Mouse (Mus musculus) embryonic facial prominence, embryonic 11.5 days (tissue): ENCODE results near the gene Plekha5. TPM values are rescaled to one million over a fixed set of nuclear protein-coding genes. Genes with fewer than 3 reads are reported as not detected.

ENCODE experiments used
- ATAC-seq: fragments of 200-750 bp; cut with Nextera tagmentation; replicated peaks from 2 replicates; pipeline ENCODE4 v1.8.0; 2017; ENCODE audit warnings: low read depth; ENCODE audit not compliant: insufficient number of reproducible peaks, low FRiP score, low TSS enrichment
- DNase-seq: peaks from one replicate; pipeline ENCODE4 v3.0.0-alpha.2; 2015; ENCODE audit warnings: low spot score
- H3K27ac ChIP-seq: fragments of 300-500 bp; sonication (generic); replicated peaks from 2 replicates; pipeline ENCODE4 v1.5.1; 2014; ENCODE audit warnings: mild to moderate bottlenecking, low read depth, low read length, control low read depth
- H3K27me3 ChIP-seq: fragments of 300-500 bp; sonication (generic); 2 replicates; pipeline ENCODE4 v1.6.1; 2014; ENCODE audit warnings: mild to moderate bottlenecking, low read length, moderate library complexity, mixed read lengths; ENCODE audit not compliant: control insufficient read depth, insufficient read depth
- H3K36me3 ChIP-seq: fragments of 300-500 bp; sonication (generic); replicated peaks from 2 replicates; pipeline ENCODE4 v1.6.1; 2014; ENCODE audit warnings: low read depth, mild to moderate bottlenecking, low read length, moderate library complexity, mixed read lengths; ENCODE audit not compliant: control insufficient read depth, insufficient read depth
- H3K4me1 ChIP-seq: fragments of 300-500 bp; sonication (generic); 2 replicates; pipeline ENCODE4 v1.6.1; 2014; ENCODE audit warnings: low read length, mixed read lengths; ENCODE audit not compliant: control insufficient read depth, insufficient read depth
- H3K4me2 ChIP-seq: fragments of 300-500 bp; sonication (generic); 2 replicates; pipeline ENCODE4 v1.6.1; 2014; ENCODE audit warnings: low read depth, mild to moderate bottlenecking, control low read depth, low read length, moderate library complexity
- H3K4me3 ChIP-seq: fragments of 300-500 bp; sonication (generic); 2 replicates; pipeline ENCODE4 v1.5.1; 2014; ENCODE audit warnings: low read depth, low read length, control low read depth
- H3K9ac ChIP-seq: fragments of 300-500 bp; sonication (generic); replicated peaks from 2 replicates; pipeline ENCODE4 v1.6.1; 2014; ENCODE audit warnings: mild to moderate bottlenecking, control low read depth, low read length
- H3K9me3 ChIP-seq: fragments of 300-500 bp; sonication (generic); replicated peaks from 2 replicates; pipeline ENCODE4 v1.6.1; 2016; ENCODE audit warnings: mild to moderate bottlenecking, low read length, inconsistent platforms, mixed read lengths; ENCODE audit not compliant: control insufficient read depth
- WGBS: fragments of 180-500 bp; shearing (Covaris S2); extraction: QIAGEN DNeasy Blood & Tissue Kit; methylation state at CpG from one replicate; pipeline ENCODE4 v1.1.7; 2014; 5-methylcytosine and 5-hydroxymethylcytosine counted together
- polyA plus RNA-seq: library from polyadenylated mRNA; unstranded; fragments of >200 nt; fragmentation: Nextera tagmentation; extraction: Ambion mirVana; gene quantifications from 2 replicates; pipeline ENCODE4 v1.2.1, GENCODE M21; 2014

Gene Plekha5
- polyA plus RNA-seq, 1 experiment from 2014 or later: 56.2 TPM

- no peaks in the 10 kb centered on the region for H3K9me3 ChIP-seq
- H3K36me3 ChIP-seq: no peaks in the 10 kb centered on the region
- ATAC-seq: no peak
- DNase-seq: no peak
- H3K27ac ChIP-seq: no peak overlapping the region
- 85% methylated on average over 6 of the region's 6 CpGs for WGBS
- H3K9ac ChIP-seq: no peak overlapping the region
- H3K27me3 ChIP-seq: no peaks in the 10 kb centered on the region
- H3K4me2 ChIP-seq: no peak overlapping the region
- peaks cover 2% of the 10 kb centered on the region for H3K4me1 ChIP-seq
- no peak overlapping the region for H3K4me3 ChIP-seq
Measured at GRCm38 (mm10) chr6:140485636-140486035, 61.8 kb downstream of the Plekha5 start.

DNA sequence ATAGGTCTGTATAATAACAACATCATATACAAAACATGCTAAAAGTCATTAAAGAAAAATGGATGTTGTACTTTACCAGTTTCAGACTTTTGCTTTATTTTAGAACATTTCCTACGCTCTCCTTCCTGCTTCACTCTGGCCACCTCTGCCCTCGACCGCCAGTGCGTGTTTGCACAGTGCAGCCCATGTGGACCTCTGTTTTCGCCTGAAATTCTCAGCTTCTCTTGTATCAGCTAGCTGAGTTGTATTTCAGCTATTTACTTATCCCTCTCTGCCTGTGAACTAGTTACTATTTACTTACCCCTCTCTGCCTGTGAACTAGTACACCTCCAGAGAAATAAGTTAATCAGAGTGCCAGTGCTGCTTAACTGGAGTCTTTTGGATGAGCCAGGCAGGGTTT is 62.8 kb downstream of the Plekha5 start:
- no peak overlapping the region for H3K9ac ChIP-seq
- no peaks in the 10 kb centered on the region for H3K9me3 ChIP-seq
- 83% methylated on average over 5 of the region's 5 CpGs for WGBS
- ATAC-seq (no peak), DNase-seq (no peak)
- H3K27me3 ChIP-seq: no peaks in the 10 kb centered on the region
- no peak overlapping the region for H3K4me2 ChIP-seq
- no peak overlapping the region for H3K4me3 ChIP-seq
- peaks cover 2% of the 10 kb centered on the region for H3K4me1 ChIP-seq
- no peaks in the 10 kb centered on the region for H3K36me3 ChIP-seq
- H3K27ac ChIP-seq: no peak overlapping the region

- H3K9ac ChIP-seq: no peak overlapping the region
- peak; percentile 49 for DNase-seq
- no peak overlapping the region for H3K27ac ChIP-seq
- H3K4me2 ChIP-seq: no peak overlapping the region
- H3K27me3 ChIP-seq: no peaks in the 10 kb centered on the region
- no peaks in the 10 kb centered on the region for H3K9me3 ChIP-seq
- peaks cover 2% of the 10 kb centered on the region for H3K4me1 ChIP-seq
- peak; percentile 63 for ATAC-seq
- 46% methylated on average over 6 of the region's 6 CpGs for WGBS
- H3K4me3 ChIP-seq: no peak overlapping the region
- H3K36me3 ChIP-seq: no peaks in the 10 kb centered on the region
Measured at GRCm38 (mm10) chr6:140487489-140487888, 63.6 kb downstream of the Plekha5 start.

- no peak for DNase-seq
- Histone ChIP-seq H3K4me1 (peaks cover 2% of the 10 kb centered on the region), H3K9ac (no peak overlapping the region), H3K36me3 (no peaks in the 10 kb centered on the region), H3K27me3 (no peaks in the 10 kb centered on the region), H3K4me3 (no peak overlapping the region), H3K27ac (no peak overlapping the region), H3K4me2 (no peak overlapping the region), H3K9me3 (no peaks in the 10 kb centered on the region)
- no peak for ATAC-seq
- WGBS: 87% methylated on average over 3 of the region's 3 CpGs
Measured at GRCm38 (mm10) chr6:140488673-140489072, 64.8 kb downstream of the Plekha5 start.

- H3K9me3 ChIP-seq: no peaks in the 10 kb centered on the region
- H3K9ac ChIP-seq: no peak overlapping the region
- no peak overlapping the region for H3K27ac ChIP-seq
- no peaks in the 10 kb centered on the region for H3K36me3 ChIP-seq
- no peak overlapping the region for H3K4me2 ChIP-seq
- H3K4me1 ChIP-seq: peaks cover 2% of the 10 kb centered on the region; the same call in 1 of the 2 replicates
- ATAC-seq (no peak), DNase-seq (no peak)
- no peak overlapping the region for H3K4me3 ChIP-seq
- H3K27me3 ChIP-seq: no peaks in the 10 kb centered on the region
Measured at GRCm38 (mm10) chr6:140489570-140489969, 65.7 kb downstream of the Plekha5 start.

GRCm38 (mm10) chr6:140490220-140490619 is 66.4 kb downstream of the Plekha5 start:
- no peak overlapping the region for H3K27ac ChIP-seq
- WGBS: 78% methylated on average over 4 of the region's 4 CpGs
- no peak overlapping the region for H3K4me3 ChIP-seq
- H3K4me1 ChIP-seq: peaks cover 2% of the 10 kb centered on the region; the same call in 1 of the 2 replicates
- no peaks in the 10 kb centered on the region for H3K27me3 ChIP-seq
- no peak for DNase-seq
- H3K9ac ChIP-seq: no peak overlapping the region
- no peaks in the 10 kb centered on the region for H3K36me3 ChIP-seq
- H3K4me2 ChIP-seq: no peak overlapping the region
- no peak for ATAC-seq
- no peaks in the 10 kb centered on the region for H3K9me3 ChIP-seq

DNA sequence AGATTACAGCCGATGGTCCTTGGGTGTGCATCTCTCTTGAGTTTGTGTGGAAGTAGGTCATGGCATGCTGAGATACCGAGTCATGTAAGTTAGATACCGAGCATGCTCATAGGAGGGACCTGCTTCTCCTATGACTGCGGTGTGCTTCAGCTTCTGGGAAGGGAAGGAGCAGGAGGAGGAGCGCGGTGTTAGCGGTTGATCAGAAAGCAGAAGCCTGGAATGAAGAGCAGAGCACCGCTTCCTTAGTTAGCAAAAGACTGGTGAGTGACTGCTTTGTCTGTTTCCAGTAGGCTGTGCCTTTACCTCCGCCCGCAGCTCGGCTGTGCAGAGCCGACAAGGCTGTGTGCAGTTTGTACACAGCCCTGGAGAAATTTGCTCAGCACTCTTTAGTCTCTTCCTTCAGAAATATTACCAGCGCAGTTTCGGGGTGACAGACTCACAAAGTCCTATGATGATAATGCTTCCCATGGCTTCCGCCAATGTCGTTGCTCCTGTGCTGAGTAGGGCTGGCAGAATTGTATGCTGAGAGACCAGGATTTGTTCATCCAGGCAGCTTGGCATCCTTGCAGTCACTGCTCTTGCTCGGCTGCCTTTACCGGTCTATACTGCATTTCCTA is 67.2 kb downstream of the Plekha5 start:
- Histone ChIP-seq H3K9me3 (no peaks in the 10 kb centered on the region), H3K4me1 (peaks cover 2% of the 10 kb centered on the region; the same call in 1 of the 2 replicates), H3K27me3 (no peaks in the 10 kb centered on the region), H3K27ac (no peak overlapping the region), H3K4me3 (no peak overlapping the region), H3K36me3 (no peaks in the 10 kb centered on the region), H3K4me2 (no peak overlapping the region), H3K9ac (no peak overlapping the region)
- no peak for ATAC-seq
- DNase-seq: no peak
- 82% methylated on average over 18 of the region's 18 CpGs for WGBS

DNA sequence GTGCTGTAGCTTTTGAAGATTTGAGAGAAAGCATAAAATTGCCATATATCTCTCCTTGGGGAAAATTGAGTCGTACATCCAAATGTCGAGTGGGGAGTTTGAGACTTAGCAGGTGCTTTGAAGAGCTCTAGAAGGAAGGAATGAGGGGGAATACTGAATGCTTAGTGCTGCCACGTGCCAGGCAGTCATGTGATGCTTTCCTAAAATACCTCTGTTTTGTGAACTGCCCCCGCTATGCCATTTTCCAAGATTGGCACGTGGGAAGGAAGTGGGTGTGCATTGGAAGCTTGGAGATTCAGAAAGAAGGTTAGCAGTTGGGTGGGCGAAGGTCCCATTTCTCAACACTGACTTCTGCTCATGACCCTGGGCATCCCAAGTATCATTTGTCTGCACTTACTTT is 68.2 kb downstream of the Plekha5 start:
- DNase-seq: no peak
- WGBS: 78% methylated on average over 6 of the region's 6 CpGs
- no peak for ATAC-seq
- Histone ChIP-seq H3K9ac (no peak overlapping the region), H3K4me1 (peaks cover 2% of the 10 kb centered on the region; the same call in 1 of the 2 replicates), H3K4me3 (no peak overlapping the region), H3K9me3 (no peaks in the 10 kb centered on the region), H3K4me2 (no peak overlapping the region), H3K27me3 (no peaks in the 10 kb centered on the region), H3K27ac (no peak overlapping the region), H3K36me3 (no peaks in the 10 kb centered on the region)
